Mouse (Mus musculus): Measurements from ENCODE around the gene B3galnt1. TPM values are rescaled to one million over a fixed set of nuclear protein-coding genes. Genes with fewer than 3 reads are reported as not detected.
"Not testable (repeated sequence)": the region's sequence is repeated elsewhere in the genome, so short reads cannot be mapped to it uniquely, and the experiment has no call there.

The B3galnt1 gene
- polyA plus RNA-seq, 1 experiment from 2014 or later: 16.9 TPM

DNA sequence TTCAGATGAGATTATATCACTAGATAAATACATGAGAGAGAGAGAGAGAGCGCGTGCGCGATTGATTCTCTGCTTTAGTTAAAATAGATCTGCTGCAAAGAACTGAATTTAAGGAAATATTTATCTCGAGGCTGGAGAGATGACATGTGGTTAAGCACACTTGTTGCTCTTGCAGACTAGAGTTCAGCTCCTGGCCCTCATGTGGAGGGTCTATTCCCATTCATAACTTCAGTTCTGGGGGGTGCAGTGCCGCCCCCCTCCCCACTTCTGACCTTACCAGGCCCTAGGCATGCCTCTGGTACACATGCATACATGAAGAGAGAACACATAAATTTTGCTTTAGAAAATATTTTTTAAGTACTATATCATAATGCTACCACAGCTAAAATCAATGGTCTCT lies 1.5 kb downstream of the B3galnt1 start:
- Histone ChIP-seq H3K36me3 (no peaks in the 10 kb centered on the region), H3K4me2 (peak overlapping the region; percentile 96; the same call in 1 of the 2 replicates), H3K27ac (no peak overlapping the region), H3K9me3 (replicated peaks) (no peaks in the 10 kb centered on the region), H3K9ac (no peak overlapping the region), H3K4me1 (replicated peaks) (peaks cover 15% of the 10 kb centered on the region), H3K27me3 (no peaks in the 10 kb centered on the region), H3K4me3 (no peak overlapping the region)
- no peak for ATAC-seq (replicated peaks; ENCODE audit: insufficient number of reproducible peaks, insufficient read depth, low FRiP score, low read depth)
- WGBS: 90% methylated on average over 6 of the region's 6 CpGs

DNA sequence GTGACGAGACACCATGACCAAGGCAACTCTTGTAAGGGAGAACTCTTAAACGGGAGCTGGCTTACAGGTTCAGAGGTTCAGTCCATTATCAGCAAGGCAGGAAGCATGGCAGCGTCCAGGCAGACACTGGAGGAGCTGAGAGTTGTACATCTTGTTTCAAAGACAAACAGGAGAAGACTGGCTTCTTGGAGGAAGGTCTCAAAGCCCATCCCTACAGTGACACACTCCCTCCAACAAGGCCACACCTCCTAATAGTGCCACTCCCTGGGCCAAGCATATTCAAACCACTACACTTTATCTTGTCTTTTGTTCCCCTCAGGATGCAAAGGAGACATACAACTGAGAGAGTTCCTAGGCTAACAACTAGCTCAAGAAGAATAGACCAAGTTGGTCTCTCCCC lies 2.6 kb downstream of the B3galnt1 start:
- H3K27ac ChIP-seq: no peak overlapping the region
- 78% methylated on average over 3 of the region's 3 CpGs for WGBS
- H3K4me2 ChIP-seq: no peak overlapping the region
- H3K4me3 ChIP-seq: no peak overlapping the region
- H3K36me3 ChIP-seq: no peaks in the 10 kb centered on the region
- no peak for ATAC-seq (replicated peaks; ENCODE audit: insufficient number of reproducible peaks, insufficient read depth, low FRiP score, low read depth)
- no peaks in the 10 kb centered on the region for H3K9me3 ChIP-seq (replicated peaks)
- H3K27me3 ChIP-seq: no peaks in the 10 kb centered on the region
- no peak overlapping the region for H3K9ac ChIP-seq
- H3K4me1 ChIP-seq (replicated peaks): peaks cover 15% of the 10 kb centered on the region

DNA sequence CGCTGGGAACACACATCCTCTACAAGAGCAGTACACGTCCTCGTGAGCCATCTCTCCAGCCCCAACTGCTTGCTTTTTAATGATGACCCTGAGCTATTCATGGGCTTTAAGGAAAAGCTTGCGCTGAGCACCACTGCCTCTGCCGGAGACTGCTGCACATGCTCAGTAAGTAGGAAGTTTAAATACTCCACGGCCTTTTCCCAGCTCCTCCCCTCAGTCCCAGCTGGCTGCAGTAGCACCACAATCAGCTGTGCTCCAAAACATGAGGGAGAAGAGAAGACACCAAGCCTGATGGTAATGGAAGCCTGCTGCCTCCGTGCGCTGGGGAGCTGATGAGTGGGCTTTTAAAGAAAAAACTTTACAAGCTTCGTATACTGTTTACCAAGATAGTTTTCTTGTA lies 4.7 kb downstream of the B3galnt1 start:
- WGBS: 67% methylated on average over 9 of the region's 9 CpGs
- Histone ChIP-seq H3K27me3 (no peaks in the 10 kb centered on the region), H3K4me3 (no peak overlapping the region), H3K36me3 (no peaks in the 10 kb centered on the region), H3K4me2 (no peak overlapping the region), H3K9me3 (replicated peaks) (no peaks in the 10 kb centered on the region), H3K27ac (no peak overlapping the region), H3K4me1 (replicated peaks) (peaks cover 13% of the 10 kb centered on the region), H3K9ac (no peak overlapping the region)
- no peak for ATAC-seq (replicated peaks; ENCODE audit: insufficient number of reproducible peaks, insufficient read depth, low FRiP score, low read depth)

DNA sequence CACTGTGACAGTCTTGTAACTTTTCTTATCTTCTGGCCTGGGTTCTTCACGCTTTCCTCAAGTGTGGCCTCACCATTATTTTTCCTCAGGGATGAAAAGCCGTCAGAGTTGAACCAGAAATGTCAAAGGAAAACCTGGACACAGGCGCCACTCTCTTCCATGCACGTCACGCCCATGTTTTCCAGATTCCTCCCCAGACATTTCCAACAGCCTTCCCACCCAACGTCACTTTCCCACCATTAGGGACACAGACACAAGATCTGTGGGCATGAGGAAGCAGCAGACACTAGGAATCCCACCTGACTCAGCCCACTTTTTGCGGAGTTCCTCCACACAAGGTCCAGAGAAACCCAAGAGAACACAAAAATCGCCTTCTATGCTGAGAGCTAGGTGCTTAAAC lies 5.3 kb downstream of the B3galnt1 start:
- Histone ChIP-seq H3K4me1 (replicated peaks) (peaks cover 14% of the 10 kb centered on the region), H3K27ac (no peak overlapping the region), H3K27me3 (no peaks in the 10 kb centered on the region), H3K4me2 (no peak overlapping the region), H3K36me3 (no peaks in the 10 kb centered on the region), H3K4me3 (no peak overlapping the region), H3K9me3 (replicated peaks) (no peaks in the 10 kb centered on the region), H3K9ac (no peak overlapping the region)
- 82% methylated on average over 8 of the region's 8 CpGs for WGBS
- ATAC-seq (replicated peaks; ENCODE audit: insufficient number of reproducible peaks, insufficient read depth, low FRiP score, low read depth): no peak

DNA sequence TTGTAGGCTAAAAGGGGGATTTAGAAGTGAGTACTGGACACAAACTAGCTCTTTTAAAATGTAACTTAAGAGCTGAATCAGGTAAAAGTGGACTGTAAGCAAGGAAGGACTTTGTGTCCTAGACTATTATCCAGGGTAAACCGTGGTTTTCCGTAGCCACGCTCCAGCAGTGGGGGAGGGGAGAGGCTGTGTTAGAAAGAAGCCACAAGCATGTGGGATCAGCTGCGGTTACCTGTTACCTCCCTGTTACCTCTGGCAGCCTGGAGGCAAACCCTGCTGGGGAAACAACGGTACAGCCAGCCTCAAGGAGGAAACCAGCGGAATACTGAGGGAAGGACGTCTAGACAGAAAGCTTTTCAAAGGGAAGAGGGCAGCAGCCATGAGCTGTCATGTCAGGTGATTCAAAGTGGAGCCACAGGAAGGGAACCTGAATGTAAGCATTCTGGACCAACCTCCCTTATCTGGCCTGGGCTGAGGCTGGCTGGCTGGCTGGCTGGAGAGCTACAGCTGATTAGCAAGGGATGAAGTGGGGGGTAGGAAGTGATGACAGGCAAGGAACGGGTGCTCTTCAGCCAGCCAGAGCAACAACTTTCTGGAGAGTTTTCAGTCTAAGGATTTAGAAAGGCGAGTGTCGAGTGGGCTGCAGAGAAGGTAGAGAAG lies 10.5 kb downstream of the B3galnt1 start:
- H3K27ac ChIP-seq: 0 out of 2 replicates have a peak overlapping the region, but pooled peaks have one; percentile 7
- H3K27me3 ChIP-seq: no peaks in the 10 kb centered on the region
- H3K4me2 ChIP-seq: peak overlapping the region; percentile 39
- H3K36me3 ChIP-seq: no peaks in the 10 kb centered on the region
- H3K9ac ChIP-seq: no peak overlapping the region
- WGBS: 15% methylated on average over 10 of the region's 10 CpGs
- peak overlapping the region; percentile 1; the same call in 1 of the 2 replicates for H3K4me3 ChIP-seq
- no peaks in the 10 kb centered on the region for H3K9me3 ChIP-seq (replicated peaks)
- H3K4me1 ChIP-seq (replicated peaks): peaks cover 8% of the 10 kb centered on the region
- peak; percentile 69; the same call in 1 of the 2 replicates for ATAC-seq (replicated peaks; ENCODE audit: insufficient number of reproducible peaks, insufficient read depth, low FRiP score, low read depth)

DNA sequence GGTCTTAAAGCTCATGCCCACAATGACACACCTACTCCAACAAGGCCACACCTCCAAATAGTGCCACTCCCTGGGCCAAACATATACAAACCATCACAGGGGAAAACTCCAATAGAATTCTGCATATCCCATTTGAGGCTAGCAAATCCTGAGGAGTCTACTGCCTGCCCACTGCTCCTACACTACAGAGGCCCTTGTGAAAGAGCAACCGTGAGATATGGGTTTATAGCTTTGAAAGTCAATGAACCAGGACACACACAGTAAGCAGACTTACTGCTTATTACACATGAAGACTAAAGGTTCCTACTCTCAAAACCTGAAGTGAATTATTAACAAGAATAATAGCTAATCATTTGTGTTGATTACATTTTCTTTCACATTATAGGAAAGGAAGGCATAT lies 15.0 kb downstream of the B3galnt1 start:
- no peaks in the 10 kb centered on the region for H3K27me3 ChIP-seq
- H3K4me2 ChIP-seq: no peak overlapping the region
- WGBS: 79% methylated on average over 1 of the region's 1 CpGs
- no peak overlapping the region for H3K27ac ChIP-seq
- no peaks in the 10 kb centered on the region for H3K36me3 ChIP-seq
- H3K9me3 ChIP-seq (replicated peaks): no peaks in the 10 kb centered on the region
- no peak overlapping the region for H3K4me3 ChIP-seq
- H3K9ac ChIP-seq: no peak overlapping the region
- peaks cover 8% of the 10 kb centered on the region for H3K4me1 ChIP-seq (replicated peaks)
- no peak for ATAC-seq (replicated peaks; ENCODE audit: insufficient number of reproducible peaks, insufficient read depth, low FRiP score, low read depth)

DNA sequence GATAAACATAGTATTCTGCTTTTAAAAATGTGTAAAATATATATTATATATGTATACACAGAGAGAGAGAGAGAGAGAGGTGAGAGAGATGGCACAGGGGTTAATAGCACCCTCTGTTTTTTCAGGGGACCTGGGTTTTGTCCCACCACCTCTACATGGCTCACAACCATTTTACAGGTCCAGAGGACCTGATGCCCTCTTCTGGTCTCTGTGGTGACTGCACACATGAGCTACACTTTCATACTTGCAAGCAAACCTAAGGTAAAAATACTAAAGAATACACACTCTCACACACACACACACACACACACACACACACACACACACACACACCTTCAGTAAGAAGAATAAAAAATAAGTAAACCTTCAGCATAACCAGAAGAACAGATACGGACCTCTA lies 20.0 kb downstream of the B3galnt1 start:
- ATAC-seq (replicated peaks; ENCODE audit: insufficient number of reproducible peaks, insufficient read depth, low FRiP score, low read depth): no peak
- H3K9me3 ChIP-seq (replicated peaks): no peaks in the 10 kb centered on the region
- H3K9ac ChIP-seq: no peak overlapping the region
- H3K4me3 ChIP-seq: no peak overlapping the region
- no peaks in the 10 kb centered on the region for H3K4me1 ChIP-seq (replicated peaks)
- peaks cover 9% of the 10 kb centered on the region; the same call in 1 of the 2 replicates for H3K36me3 ChIP-seq
- no peak overlapping the region for H3K27ac ChIP-seq
- no peaks in the 10 kb centered on the region for H3K27me3 ChIP-seq
- WGBS: 94% methylated on average over 1 of the region's 1 CpGs
- H3K4me2 ChIP-seq: no peak overlapping the region

DNA sequence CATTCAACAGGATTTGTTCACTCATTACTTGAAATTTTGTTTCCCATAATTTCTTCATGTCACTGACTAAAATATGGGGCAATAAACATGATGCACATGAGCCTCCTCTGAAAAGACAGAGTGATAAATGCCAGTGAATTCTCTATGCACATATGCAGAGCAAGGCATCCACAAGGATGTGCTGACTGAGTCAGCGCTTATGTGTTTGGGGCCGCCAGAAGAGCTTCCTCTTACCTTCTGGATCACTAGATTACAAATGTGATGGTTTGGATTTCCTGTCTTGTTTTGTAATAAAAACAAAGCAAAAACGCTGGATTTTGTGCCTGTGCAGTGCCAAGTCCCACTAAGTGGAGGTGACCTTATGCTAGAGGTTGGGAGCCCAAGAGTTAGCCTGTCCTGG lies 22.0 kb downstream of the B3galnt1 start:
- peaks cover 9% of the 10 kb centered on the region; the same call in 1 of the 2 replicates for H3K36me3 ChIP-seq
- H3K9ac ChIP-seq: no peak overlapping the region
- no peak overlapping the region for H3K4me3 ChIP-seq
- no peaks in the 10 kb centered on the region for H3K27me3 ChIP-seq
- no peak overlapping the region for H3K27ac ChIP-seq
- no peaks in the 10 kb centered on the region for H3K9me3 ChIP-seq (replicated peaks)
- H3K4me1 ChIP-seq (replicated peaks): no peaks in the 10 kb centered on the region
- ATAC-seq (replicated peaks; ENCODE audit: insufficient number of reproducible peaks, insufficient read depth, low FRiP score, low read depth): no peak
- H3K4me2 ChIP-seq: no peak overlapping the region
- WGBS: 75% methylated on average over 3 of the region's 3 CpGs

DNA sequence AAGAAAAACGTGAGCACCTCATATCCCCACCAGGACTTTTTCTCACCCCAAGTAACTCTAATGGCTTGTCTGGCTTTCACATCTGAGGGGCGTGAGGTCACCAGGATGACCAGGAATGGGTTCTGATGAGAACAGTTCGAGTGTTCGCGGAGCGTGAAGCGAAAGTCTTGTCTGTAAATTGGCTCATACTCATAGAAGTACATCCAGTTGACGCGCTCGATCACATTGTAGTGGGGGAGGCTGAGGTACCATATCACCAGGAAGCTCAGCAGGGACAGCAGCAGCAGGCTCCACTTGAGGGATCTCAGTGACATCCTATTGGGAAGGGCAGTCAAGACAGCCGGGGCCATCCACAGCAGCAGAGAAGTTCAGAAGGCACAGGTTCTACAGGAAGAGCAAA lies 23.2 kb downstream of the B3galnt1 start:
- no peaks in the 10 kb centered on the region for H3K9me3 ChIP-seq (replicated peaks)
- no peaks in the 10 kb centered on the region for H3K4me1 ChIP-seq (replicated peaks)
- H3K4me2 ChIP-seq: no peak overlapping the region
- no peak overlapping the region for H3K9ac ChIP-seq
- H3K27ac ChIP-seq: no peak overlapping the region
- WGBS: 90% methylated on average over 11 of the region's 11 CpGs
- no peak overlapping the region for H3K4me3 ChIP-seq
- peaks cover 9% of the 10 kb centered on the region; the same call in 1 of the 2 replicates for H3K36me3 ChIP-seq
- no peak for ATAC-seq (replicated peaks; ENCODE audit: insufficient number of reproducible peaks, insufficient read depth, low FRiP score, low read depth)
- no peaks in the 10 kb centered on the region for H3K27me3 ChIP-seq

DNA sequence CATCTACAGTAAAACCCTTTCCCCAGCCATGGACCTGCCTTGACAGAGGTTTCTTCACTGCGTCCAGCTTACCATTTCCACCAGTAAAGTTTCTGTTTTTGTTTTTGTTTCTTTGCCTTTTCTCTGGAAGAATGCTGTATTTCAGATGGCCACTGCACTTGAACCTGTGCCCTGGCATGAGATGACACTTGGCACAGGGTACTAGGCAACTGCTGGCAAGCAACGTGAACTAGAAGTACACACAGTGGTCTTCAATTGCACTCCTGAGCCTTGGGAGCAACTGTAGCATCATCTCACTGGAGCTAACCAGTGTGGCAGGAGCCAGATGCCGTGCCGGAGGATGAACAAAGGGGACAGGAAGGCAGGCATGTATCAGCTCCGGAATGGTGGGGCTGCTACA lies 26.2 kb downstream of the B3galnt1 start:
- Histone ChIP-seq H3K4me1 (replicated peaks) (no peaks in the 10 kb centered on the region), H3K9ac (no peak overlapping the region), H3K36me3 (0 out of 2 replicates have a peak, but pooled peaks cover 9% of the 10 kb centered on the region), H3K27me3 (no peaks in the 10 kb centered on the region), H3K4me2 (no peak overlapping the region), H3K4me3 (no peak overlapping the region), H3K9me3 (replicated peaks) (no peaks in the 10 kb centered on the region), H3K27ac (no peak overlapping the region)
- 87% methylated on average over 5 of the region's 5 CpGs for WGBS
- ATAC-seq (replicated peaks; ENCODE audit: insufficient number of reproducible peaks, insufficient read depth, low FRiP score, low read depth): no peak

DNA sequence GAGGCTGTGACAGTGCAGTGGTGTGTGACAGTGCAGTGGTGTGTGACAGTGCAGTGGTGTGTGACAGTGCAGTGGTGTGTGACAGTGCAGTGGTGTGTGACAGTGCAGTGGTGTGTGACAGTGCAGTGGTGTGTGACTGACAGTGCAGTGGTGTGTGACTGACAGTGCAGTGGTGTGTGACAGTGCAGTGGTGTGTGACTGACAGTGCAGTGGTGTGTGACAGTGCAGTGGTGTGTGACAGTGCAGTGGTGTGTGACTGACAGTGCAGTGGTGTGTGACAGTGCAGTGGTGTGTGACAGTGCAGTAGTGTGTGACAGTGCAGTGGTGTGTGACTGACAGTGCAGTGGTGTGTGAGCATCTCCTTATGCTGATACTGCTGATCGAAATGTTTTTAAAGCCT lies 33.2 kb downstream of the B3galnt1 start:
- H3K27ac ChIP-seq; H3K9me3 ChIP-seq (replicated peaks); H3K36me3 ChIP-seq; H3K4me3 ChIP-seq; H3K9ac ChIP-seq; H3K27me3 ChIP-seq; H3K4me1 ChIP-seq (replicated peaks); H3K4me2 ChIP-seq; ATAC-seq (replicated peaks; ENCODE audit: insufficient number of reproducible peaks, insufficient read depth, low FRiP score, low read depth): not testable (repeated sequence)
- WGBS: 90% methylated on average over 1 of the region's 1 CpGs

DNA sequence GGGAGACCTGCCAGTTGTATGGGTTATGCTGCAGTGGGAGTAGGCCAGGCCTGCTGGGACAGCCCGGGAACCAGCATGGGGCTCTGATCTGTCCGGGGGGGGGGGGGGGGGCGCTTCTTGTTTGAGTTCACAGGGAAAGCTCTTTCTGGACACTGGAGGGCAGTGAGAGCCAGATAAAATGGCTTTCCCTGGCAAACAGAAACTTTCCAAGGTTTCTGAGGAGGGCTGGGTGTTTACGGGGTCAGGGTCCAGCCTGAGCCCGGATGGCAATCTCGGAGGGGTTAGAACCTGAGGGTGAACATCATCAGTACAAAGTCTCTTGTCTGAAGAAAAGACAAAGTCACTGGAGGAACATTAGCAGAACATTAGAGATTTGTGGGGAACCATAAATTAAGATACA lies 35.4 kb downstream of the B3galnt1 start:
- H3K27ac ChIP-seq: no peak overlapping the region
- H3K9me3 ChIP-seq (replicated peaks): no peaks in the 10 kb centered on the region
- H3K4me1 ChIP-seq (replicated peaks): peaks cover 12% of the 10 kb centered on the region
- H3K9ac ChIP-seq: no peak overlapping the region
- H3K4me3 ChIP-seq: no peak overlapping the region
- H3K27me3 ChIP-seq: no peaks in the 10 kb centered on the region
- ATAC-seq (replicated peaks; ENCODE audit: insufficient number of reproducible peaks, insufficient read depth, low FRiP score, low read depth): no peak
- no peak overlapping the region for H3K4me2 ChIP-seq
- H3K36me3 ChIP-seq: no peaks in the 10 kb centered on the region
- 81% methylated on average over 5 of the region's 6 CpGs for WGBS
